In the genomic region with DNA sequence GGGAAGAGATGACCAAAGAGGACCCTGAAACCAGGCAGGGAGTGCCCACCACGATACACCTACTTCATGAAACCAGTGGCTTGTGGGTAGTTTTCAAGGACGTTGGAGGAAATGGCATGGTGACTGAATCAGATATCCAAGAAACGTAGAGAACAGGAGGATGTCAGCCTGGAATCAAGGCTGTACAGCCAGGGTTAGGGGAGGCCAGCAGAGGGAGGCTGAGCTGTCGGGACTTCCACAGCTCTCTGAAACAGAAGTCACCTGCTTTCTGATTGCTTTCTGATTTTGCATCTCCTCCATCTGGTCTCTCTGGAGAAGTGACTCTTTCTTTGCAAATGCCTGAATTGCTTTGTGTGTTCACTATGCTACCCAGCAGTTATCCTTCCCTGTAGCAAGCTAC, we compare ENCODE assay signal across 8 mouse cellular contexts. TPM values are rescaled to one million over a fixed set of nuclear protein-coding genes. Genes with fewer than 3 reads are reported as not detected.
DNase-seq lines count a peak whose midpoint lies in the region; ATAC-seq lines count a peak whose summit lies in the region.

No protein-coding gene starts in this region.

- H3K4me2 ChIP-seq in heart, embryonic 15.5 days = peak overlapping the region; percentile 32
- H3K4me2 ChIP-seq in embryonic facial prominence, embryonic 14.5 days (ENCODE audit: low read depth, low read length) = peak overlapping the region; percentile 35; the same call in 1 of the 2 replicates
- no peak overlapping the region for H3K4me2 ChIP-seq in liver, embryonic 16.5 days (ENCODE audit: low read depth, low read length)

- 15% methylated on average over 4 of the region's 4 CpGs for WGBS in heart, embryonic 15.5 days
- 17% methylated on average over 4 of the region's 4 CpGs for WGBS in embryonic facial prominence, embryonic 14.5 days
- 3% methylated on average over 4 of the region's 4 CpGs for WGBS in liver, embryonic 16.5 days (ENCODE audit: insufficient replicate concordance)

- no peaks in the 10 kb centered on the region; the same call in 1 of the 2 replicates for H3K4me1 ChIP-seq in heart, embryonic 15.5 days (replicated peaks)
- H3K4me1 ChIP-seq in embryonic facial prominence, embryonic 14.5 days (ENCODE audit: control insufficient read depth, insufficient read depth, low read length) = 0 out of 2 replicates have a peak, but pooled peaks cover 2% of the 10 kb centered on the region
- peaks cover 6% of the 10 kb centered on the region for H3K4me1 ChIP-seq in liver, embryonic 16.5 days (ENCODE audit: control insufficient read depth, low read depth, low read length)

- H3K27ac ChIP-seq in heart, embryonic 15.5 days = no peak overlapping the region
- no peak overlapping the region for H3K27ac ChIP-seq in embryonic facial prominence, embryonic 14.5 days (replicated peaks; ENCODE audit: low read depth, low read length)
- H3K27ac ChIP-seq in liver, embryonic 16.5 days (ENCODE audit: low read length) = peak overlapping the region; percentile 4; the same call in 1 of the 2 replicates

- 0 out of 2 replicates have a peak, but pooled peaks cover 2% of the 10 kb centered on the region for H3K27me3 ChIP-seq in heart, embryonic 15.5 days
- H3K27me3 ChIP-seq in embryonic facial prominence, embryonic 14.5 days (replicated peaks; ENCODE audit: control insufficient read depth, insufficient read depth, low read length) = no peaks in the 10 kb centered on the region
- H3K27me3 ChIP-seq in liver, embryonic 16.5 days (ENCODE audit: control insufficient read depth, insufficient read depth, low read depth, low read length) = no peaks in the 10 kb centered on the region

- H3K9ac ChIP-seq in heart, embryonic 15.5 days = no peak overlapping the region
- H3K9ac ChIP-seq in embryonic facial prominence, embryonic 14.5 days (ENCODE audit: low read depth, low read length) = no peak overlapping the region
- H3K9ac ChIP-seq in liver, embryonic 16.5 days (ENCODE audit: low read depth, low read length) = no peak overlapping the region

- H3K9me3 ChIP-seq in heart, embryonic 15.5 days (replicated peaks) = no peaks in the 10 kb centered on the region
- H3K9me3 ChIP-seq in embryonic facial prominence, embryonic 14.5 days (ENCODE audit: control insufficient read depth, low read length) = no peaks in the 10 kb centered on the region
- H3K9me3 ChIP-seq in liver, embryonic 16.5 days (replicated peaks; ENCODE audit: control insufficient read depth, low read length) = no peaks in the 10 kb centered on the region

- no peak overlapping the region for H3K4me3 ChIP-seq in heart, embryonic 15.5 days
- H3K4me3 ChIP-seq in embryonic facial prominence, embryonic 14.5 days (ENCODE audit: low read depth, low read length) = no peak overlapping the region
- H3K4me3 ChIP-seq in liver, embryonic 16.5 days (ENCODE audit: low read depth, low read length) = no peak overlapping the region

- intact Hi-C loops in heart, postnatal 10 days (cut with DNase I) = no loop called here
- intact Hi-C loops in left cerebral cortex, postnatal 36 days (cut with DNase I) = no loop called here

- ATAC-seq in heart, embryonic 15.5 days (replicated peaks; ENCODE audit: insufficient number of reproducible peaks, insufficient read depth, low FRiP score, low read depth) = no peak
- ATAC-seq in embryonic facial prominence, embryonic 14.5 days (ENCODE audit: low read depth) = peak; percentile 28
- 0 out of 2 replicates have a peak, but pooled peaks have one; percentile 14 for ATAC-seq in liver, embryonic 16.5 days (ENCODE audit: low read depth)

- H3K36me3 ChIP-seq in heart, embryonic 15.5 days = no peaks in the 10 kb centered on the region
- no peaks in the 10 kb centered on the region for H3K36me3 ChIP-seq in embryonic facial prominence, embryonic 14.5 days (ENCODE audit: control insufficient read depth, insufficient read depth, low read length)
- H3K36me3 ChIP-seq in liver, embryonic 16.5 days (ENCODE audit: control insufficient read depth, insufficient read depth) = no peaks in the 10 kb centered on the region

- no peak for DNase-seq in heart, postnatal 10 days
- DNase-seq in 416B (ENCODE audit: low read depth) = peak; percentile 67
- DNase-seq in embryonic facial prominence, embryonic 14.5 days (ENCODE audit: low spot score) = no peak
- DNase-seq in right cerebral cortex, adult 2 months (ENCODE audit: low spot score in 2 of 2) = no peak
- no peak for DNase-seq in cerebellum, adult 9-11 months
- DNase-seq in left cerebral cortex, postnatal 36 days (ENCODE audit: low spot score in 2 of 2) = no peak

RNA-seq across cellular contexts. Expression of a gene that starts 6.7 kb away (rescaled TPM):
- polyA plus RNA-seq in heart, embryonic 15.5 days (2015; fragmentation: Nextera tagmentation; extraction: Ambion mirVana) = 52.4 and 53.9 TPM in 2 replicates
- total RNA-seq in heart, postnatal 10 days (2021) = 10 to 100 TPM; 40.9 to 47.6 TPM
- polyA plus RNA-seq in embryonic facial prominence, embryonic 14.5 days (2014; fragmentation: Nextera tagmentation; extraction: Ambion mirVana) = 72.8 and 80.1 TPM in 2 replicates
- 6.5 and 6.6 TPM in 2 replicates for polyA plus RNA-seq in liver, embryonic 16.5 days (2015; fragmentation: Nextera tagmentation; extraction: Ambion mirVana)
- 10 to 100 TPM; 49.9 to 51.8 TPM for total RNA-seq in left cerebral cortex, postnatal 36 days (2021)

RNA-seq across cellular contexts. Expression of a gene that starts 53.0 kb away (rescaled TPM):
- polyA plus RNA-seq in heart, embryonic 15.5 days (2015; fragmentation: Nextera tagmentation; extraction: Ambion mirVana) = 168 and 214 TPM in 2 replicates
- total RNA-seq in heart, postnatal 10 days (2021) = 100 to 1,000 TPM; 236 to 244 TPM
- polyA plus RNA-seq in embryonic facial prominence, embryonic 14.5 days (2014; fragmentation: Nextera tagmentation; extraction: Ambion mirVana) = 89.2 and 99.6 TPM in 2 replicates
- polyA plus RNA-seq in liver, embryonic 16.5 days (2015; fragmentation: Nextera tagmentation; extraction: Ambion mirVana) = 61.9 and 69.4 TPM in 2 replicates
- total RNA-seq in left cerebral cortex, postnatal 36 days (2021) = 100 to 1,000 TPM; 120 to 139 TPM

RNA-seq across cellular contexts. Expression of a gene that starts 53.7 kb away (rescaled TPM):
- 52.7 and 53.8 TPM in 2 replicates for polyA plus RNA-seq in heart, embryonic 15.5 days (2015; fragmentation: Nextera tagmentation; extraction: Ambion mirVana)
- 10 to 100 TPM; 52.3 to 58.0 TPM for total RNA-seq in heart, postnatal 10 days (2021)
- 56.5 and 64.1 TPM in 2 replicates for polyA plus RNA-seq in embryonic facial prominence, embryonic 14.5 days (2014; fragmentation: Nextera tagmentation; extraction: Ambion mirVana)
- polyA plus RNA-seq in liver, embryonic 16.5 days (2015; fragmentation: Nextera tagmentation; extraction: Ambion mirVana) = 32.5 and 32.8 TPM in 2 replicates
- total RNA-seq in left cerebral cortex, postnatal 36 days (2021) = 10 to 100 TPM; 31.4 to 32.9 TPM

RNA-seq across cellular contexts. Expression of a gene that starts 55.8 kb away (rescaled TPM):
- 6.5 and 7.7 TPM in 2 replicates for polyA plus RNA-seq in heart, embryonic 15.5 days (2015; fragmentation: Nextera tagmentation; extraction: Ambion mirVana)
- 10 to 100 TPM; 14.9 to 15.0 TPM for total RNA-seq in heart, postnatal 10 days (2021)
- polyA plus RNA-seq in embryonic facial prominence, embryonic 14.5 days (2014; fragmentation: Nextera tagmentation; extraction: Ambion mirVana) = 11.9 and 12.3 TPM in 2 replicates
- 9.1 and 9.3 TPM in 2 replicates for polyA plus RNA-seq in liver, embryonic 16.5 days (2015; fragmentation: Nextera tagmentation; extraction: Ambion mirVana)
- 10 to 100 TPM; 29.7 to 30.3 TPM for total RNA-seq in left cerebral cortex, postnatal 36 days (2021)
